Mouse (Mus musculus): ENCODE measurements at regions not wholly inside any gene's neighbourhood (a gene's known extent, or its start where the extent isn't known, plus 50 kb on each side); places are given as distances from the start of the nearest gene placed in this dataset.

DNA sequence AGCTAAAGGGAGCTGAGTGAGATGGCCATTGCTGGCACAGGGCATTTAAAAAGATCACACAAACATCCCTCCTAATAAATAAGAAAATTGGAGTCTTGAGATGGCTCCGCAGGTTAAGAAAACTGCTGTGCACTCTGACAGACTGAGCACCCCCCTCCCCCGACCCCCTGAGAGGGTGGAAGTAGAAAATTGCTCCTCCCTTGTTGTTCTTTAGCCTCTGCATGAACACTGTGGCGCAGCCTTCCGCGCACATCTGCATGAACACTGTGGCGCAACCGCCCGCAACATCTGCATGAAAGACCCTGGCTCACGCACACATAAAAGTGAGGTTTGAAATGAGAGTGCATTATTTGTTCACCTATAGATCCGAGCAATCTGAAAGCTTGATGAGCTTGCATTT lies 50.2 kb upstream of the Itsn2 start:
- in situ Hi-C loops (cut with MboI; ENCODE audit: low pct_unique_long_range_greater_than_20kb in 1 of 2, low sequenced_read_pairs in 2 of 2, unreplicated experiment in 1 of 2): loop anchor here in 1 of 2 experiments (25.0 kb wide), 1 partner anchor 405 kb away; the partner anchor contains the start of gene Adcy3

DNA sequence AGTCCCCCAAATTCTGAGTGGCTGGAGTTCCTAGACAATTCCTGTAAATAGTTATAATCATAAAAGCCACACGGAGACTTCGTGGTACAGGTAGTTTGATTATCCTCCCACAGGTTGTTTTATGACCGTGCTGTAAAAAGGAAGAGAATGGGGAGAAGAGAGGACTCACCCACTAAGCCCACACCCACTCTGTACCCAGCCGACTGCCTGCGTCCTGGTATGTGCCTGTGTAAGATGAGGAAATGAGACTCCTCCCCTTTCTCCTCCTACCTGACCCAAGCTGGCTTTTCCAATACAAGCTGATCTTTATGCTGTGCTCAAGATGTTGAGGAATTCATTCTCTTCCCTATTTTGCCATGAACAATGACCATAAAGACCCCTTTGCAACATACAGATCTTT lies 57.3 kb upstream of the Ncoa1 start:
- in situ Hi-C loops (cut with MboI; ENCODE audit: low pct_unique_long_range_greater_than_20kb in 1 of 2, low sequenced_read_pairs in 2 of 2, unreplicated experiment in 1 of 2): loop anchor here in 1 of 2 experiments (25.0 kb wide), 1 partner anchor 397 kb away; the partner anchor contains the start of gene Adcy3

DNA sequence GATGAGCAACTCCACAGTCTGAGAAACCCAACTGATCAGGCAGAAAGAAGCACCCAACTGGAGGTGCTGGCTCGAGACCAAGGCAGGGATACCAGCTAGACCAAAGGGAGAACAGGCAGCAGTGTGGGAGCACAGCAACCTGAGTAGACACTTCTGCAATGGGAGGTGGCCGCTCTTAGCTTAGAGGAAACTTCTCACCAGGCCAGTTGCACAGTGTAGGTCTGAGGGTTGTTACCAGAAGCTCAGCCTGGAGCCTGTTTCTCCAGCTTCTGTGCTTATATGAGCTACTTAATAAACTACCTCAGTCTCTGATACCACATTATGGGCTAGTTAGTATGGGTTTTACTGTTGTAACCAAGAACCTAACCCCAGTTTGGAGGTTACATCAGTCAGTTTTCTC lies 56.7 kb upstream of the Ncoa1 start:
- in situ Hi-C loops (cut with MboI; ENCODE audit: low pct_unique_long_range_greater_than_20kb in 1 of 2, low sequenced_read_pairs in 2 of 2, unreplicated experiment in 1 of 2): loop anchor here in 1 of 2 experiments (25.0 kb wide), 1 partner anchor 396 kb away; the partner anchor contains the start of gene Adcy3

DNA sequence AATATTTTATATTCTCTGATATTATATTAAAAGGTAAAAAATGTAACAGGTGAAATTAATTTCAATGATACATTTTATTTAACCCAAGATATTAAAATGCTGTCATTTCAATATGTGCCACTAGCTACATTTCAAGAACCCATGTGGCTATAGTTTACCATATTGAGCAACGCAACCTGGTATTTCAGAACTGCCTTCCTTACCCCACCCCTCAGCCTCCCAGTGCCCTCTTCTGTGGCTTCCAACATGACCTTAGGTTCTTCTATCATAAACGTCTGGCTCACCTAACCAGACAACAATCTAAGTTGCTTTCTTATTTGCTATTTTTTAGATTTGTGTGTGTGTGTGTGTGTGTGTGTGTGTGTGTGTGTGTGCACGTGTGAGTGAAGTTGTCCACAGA lies 55.7 kb upstream of the Ncoa1 start:
- in situ Hi-C loops (cut with MboI; ENCODE audit: low pct_unique_long_range_greater_than_20kb in 1 of 2, low sequenced_read_pairs in 2 of 2, unreplicated experiment in 1 of 2): loop anchor here in 1 of 2 experiments (25.0 kb wide), 1 partner anchor 395 kb away; the partner anchor contains the start of gene Adcy3

GRCm38 (mm10) chr12:4527027-4527426 lies 50.0 kb upstream of the Ncoa1 start:
- in situ Hi-C loops (cut with MboI; ENCODE audit: low pct_unique_long_range_greater_than_20kb in 1 of 2, low sequenced_read_pairs in 2 of 2, unreplicated experiment in 1 of 2): loop anchor here in 1 of 2 experiments (25.0 kb wide), 1 partner anchor 390 kb away; the partner anchor contains the start of gene Adcy3

All from mouse embryonic stem cell (cell line).